Comparison of ENCODE assay signal across 8 mouse cellular contexts in the genomic region with DNA sequence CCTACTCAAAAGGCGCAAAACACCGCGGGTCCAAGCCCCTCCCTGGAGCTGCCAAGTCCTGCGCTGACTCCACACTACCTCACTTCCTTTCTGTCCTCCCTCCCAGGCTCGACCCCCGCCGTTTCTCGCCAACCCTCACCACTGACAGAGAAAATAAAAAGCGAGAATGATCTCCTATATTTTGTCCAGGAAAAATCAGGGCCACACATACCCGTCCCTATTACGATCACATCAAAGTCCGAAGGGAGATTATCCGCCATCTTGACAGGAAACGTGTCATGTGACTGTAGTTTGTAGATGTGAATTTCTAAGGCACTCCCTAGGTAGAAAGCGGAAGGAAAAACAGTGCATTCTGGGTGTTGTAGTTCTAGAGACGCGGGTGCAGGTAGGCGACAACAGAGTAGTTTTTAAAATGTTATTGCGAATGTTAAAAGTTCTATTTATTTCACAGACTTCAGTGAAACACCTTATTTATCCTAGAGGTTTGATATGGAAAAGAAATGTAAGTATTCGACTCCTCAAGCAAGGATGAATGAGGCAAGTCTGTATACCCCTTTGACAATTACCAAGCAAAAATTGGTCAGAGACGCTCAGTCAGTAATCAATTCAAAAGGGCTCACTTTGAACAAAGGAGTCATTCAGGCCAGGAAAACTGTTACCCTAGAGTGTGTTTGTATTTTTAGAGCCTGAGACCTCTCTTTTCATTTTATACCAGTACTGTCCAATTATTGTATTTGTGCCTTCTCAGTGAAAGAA. TPM values are rescaled to one million over a fixed set of nuclear protein-coding genes. Genes with fewer than 3 reads are reported as not detected.
DNase-seq lines count a peak whose midpoint lies in the region; ATAC-seq and TF ChIP-seq lines count a peak whose summit lies in the region.

TSS of gene Chm (minus strand) at position 288 of the 756 bp plus-strand sequence.

- no peaks in the 10 kb centered on the region for H3K4me1 ChIP-seq in hindbrain, postnatal 0 days (ENCODE audit: insufficient read depth, low read length)

- peak within 1 kb of the TSS; percentile 87 for H3K27ac ChIP-seq in hindbrain, postnatal 0 days

- no peaks in the 10 kb centered on the region for H3K27me3 ChIP-seq in hindbrain, postnatal 0 days (ENCODE audit: insufficient read depth, low read length)

- peak within 1 kb of the TSS; percentile 51 for H3K4me3 ChIP-seq in hindbrain, postnatal 0 days (ENCODE audit: low read length)

- WGBS in hindbrain, postnatal 0 days, result 19% methylated on average over 21 of the region's 21 CpGs

- H3K36me3 ChIP-seq in hindbrain, postnatal 0 days (ENCODE audit: insufficient read depth, low read length), result no peaks in the 10 kb centered on the region

- H3K9ac ChIP-seq in hindbrain, postnatal 0 days (replicated peaks; ENCODE audit: low read length), result peak within 1 kb of the TSS; percentile 57

- TF ChIP-seq CTCF in hindbrain, postnatal 0 days (IDR thresholded peaks at IDR 0.05; ENCODE audit: low read depth), result no peak

- DNase-seq in adrenal gland, adult (ENCODE audit: inconsistent age in 2 of 2, low spot score in 1 of 2), result peak; percentile 48 to 87
- DNase-seq in cerebellum, postnatal 4 days (ENCODE audit: low spot score in 2 of 2), result peak; percentile 21 to 25
- peak; percentile 43 to 71 for DNase-seq in frontal cortex, postnatal 36 days (ENCODE audit: low spot score in 2 of 2)
- DNase-seq in hindbrain, postnatal 0 days (ENCODE audit: low spot score), result peak; percentile 84
- peak; percentile 39 to 50 for DNase-seq in left cerebral cortex, adult 18-20 months (ENCODE audit: low spot score in 2 of 2)
- peak; percentile 22 to 53 for DNase-seq in lung, postnatal 4 days
- DNase-seq in retina, postnatal 1 day, result peak; percentile 88
- peak; percentile 7 for DNase-seq in urinary bladder, postnatal 25 days (ENCODE audit: low spot score)

- peak; percentile 96 for ATAC-seq in hindbrain, postnatal 0 days

- no peaks in the 10 kb centered on the region for H3K9me3 ChIP-seq in hindbrain, postnatal 0 days (ENCODE audit: low read length)

- peak within 1 kb of the TSS; percentile 55 for H3K4me2 ChIP-seq in hindbrain, postnatal 0 days (ENCODE audit: low read depth, low read length)

RNA-seq across cellular contexts. Expression of gene Chm, which starts in this region (rescaled TPM):
- 19.4 and 36.0 TPM in 2 replicates for total RNA-seq in hindbrain, postnatal 0 days (2014; rRNA removed)
- polyA plus RNA-seq in hindbrain, postnatal 0 days (2015; fragmentation: Nextera tagmentation; extraction: Ambion mirVana), result 11.1 and 12.2 TPM in 2 replicates
- total RNA-seq in left cerebral cortex, adult 18-20 months (2021), result 10 to 100 TPM; 40.6 to 42.2 TPM

Comparison
In these comparisons a context has a peak if more than half of its experiments do, and no peak if none do; other contexts are left out.
1. Peak in every context shown above with its lines: DNase-seq, ATAC-seq, H3K4me3 ChIP-seq and H3K27ac ChIP-seq.
2. DNase-seq: peak in every context shown above with its lines; median percentile 88 in retina, postnatal 1 day; 84 in hindbrain, postnatal 0 days; 68 in adrenal gland, adult; 57 in frontal cortex, postnatal 36 days; 44 in left cerebral cortex, adult 18-20 months; 38 in lung, postnatal 4 days; 23 in cerebellum, postnatal 4 days; 7 in urinary bladder, postnatal 25 days.